ENCODE assay signal across 17 mouse cellular contexts in genomic region chr8:121688496-121688895, GRCm38 (mm10). TPM values are rescaled to one million over a fixed set of nuclear protein-coding genes. Genes with fewer than 3 reads are reported as not detected.
DNase-seq lines count a peak whose midpoint lies in the region; ATAC-seq and TF ChIP-seq lines count a peak whose summit lies in the region.
"Had no signal": no experiment of that assay in that cellular context is flagged by ENCODE, and none has a peak within 500 bp of the region (broad histone marks: within the 10 kb centered on the region; RNA-seq: fewer than 3 reads in every experiment).

No protein-coding gene starts in this region.

- H3K4me2 ChIP-seq in forebrain, embryonic 14.5 days (ENCODE audit: low read length) = no peak overlapping the region
- no peak overlapping the region for H3K4me2 ChIP-seq in hindbrain, postnatal 0 days (ENCODE audit: low read depth, low read length)
- H3K4me2 ChIP-seq: heart, embryonic 11.5 days had no signal

- TF ChIP-seq CTCF in testis, adult 2 months (IDR thresholded peaks at IDR 0.05; ENCODE audit: control insufficient read depth, insufficient read depth, insufficient replicate concordance, low read depth, low read length) = no peak
- TF ChIP-seq CTCF in hindbrain, postnatal 0 days (IDR thresholded peaks at IDR 0.05; ENCODE audit: low read depth) = no peak
- TF ChIP-seq CTCF in olfactory bulb, adult 2 months (IDR thresholded peaks at IDR 0.05; ENCODE audit: insufficient read depth, low read depth, low read length) = no peak

- ATAC-seq in forebrain, embryonic 14.5 days = no peak
- no peak for ATAC-seq in hindbrain, postnatal 0 days
- ATAC-seq: CD4-positive, CD25-positive, alpha-beta regulatory T cell, adult 4 months; intestine, postnatal 0 days had no signal

- H3K4me3 ChIP-seq in testis, adult 2 months (ENCODE audit: control insufficient read depth, low read depth, low read length) = peak overlapping the region; percentile 48
- no peak overlapping the region for H3K4me3 ChIP-seq in forebrain, embryonic 14.5 days (ENCODE audit: low read depth, low read length)
- no peak overlapping the region for H3K4me3 ChIP-seq in hindbrain, postnatal 0 days (ENCODE audit: low read length)
- H3K4me3 ChIP-seq in olfactory bulb, adult 2 months (ENCODE audit: insufficient read depth, low read depth, low read length) = no peak overlapping the region

- no peak for DNase-seq in testis, postnatal 14 days (ENCODE audit: low spot score)
- DNase-seq in forebrain, embryonic 14.5 days (ENCODE audit: low spot score) = no peak
- DNase-seq in hindbrain, postnatal 0 days (ENCODE audit: low spot score) = no peak
- no peak for DNase-seq in Muller cell, postnatal 12 days (ENCODE audit: inconsistent ontology term)
- DNase-seq in ovary, postnatal 36 days (ENCODE audit: low spot score) = no peak
- DNase-seq in urinary bladder, postnatal 36 days (ENCODE audit: low spot score in 2 of 2) = no peak
- DNase-seq: adrenal gland, adult 2 months; cerebellum, adult 8-10 months; gastrocnemius, postnatal 36 days; heart, postnatal 36 days; kidney, postnatal 14 days had no signal

- no peak overlapping the region for H3K27ac ChIP-seq in testis, adult 2 months (ENCODE audit: control insufficient read depth, insufficient read depth, low read depth, low read length)
- peak overlapping the region; percentile 83 for H3K27ac ChIP-seq in forebrain, embryonic 14.5 days (ENCODE audit: low read depth, low read length)
- peak overlapping the region; percentile 84 for H3K27ac ChIP-seq in hindbrain, postnatal 0 days
- peak overlapping the region; percentile 93 for H3K27ac ChIP-seq in olfactory bulb, adult 2 months (ENCODE audit: insufficient read depth, low read depth, low read length)

- H3K36me3 ChIP-seq in testis, adult 2 months (ENCODE audit: control insufficient read depth, insufficient read depth, low read length) = no peaks in the 10 kb centered on the region
- H3K36me3 ChIP-seq in forebrain, embryonic 14.5 days (ENCODE audit: control insufficient read depth, insufficient read depth, low read length) = no peaks in the 10 kb centered on the region
- no peaks in the 10 kb centered on the region for H3K36me3 ChIP-seq in hindbrain, postnatal 0 days (ENCODE audit: insufficient read depth, low read length)

- no peak for TF ChIP-seq POLR2A in testis, adult 2 months (IDR thresholded peaks at IDR 0.05; ENCODE audit: control insufficient read depth, low read depth, low read length)
- TF ChIP-seq POLR2A in olfactory bulb, adult 2 months (IDR thresholded peaks at IDR 0.05; ENCODE audit: insufficient read depth, low read depth, low read length) = no peak

- no peaks in the 10 kb centered on the region for H3K27me3 ChIP-seq in testis, adult 2 months (ENCODE audit: control insufficient read depth, insufficient read depth, low read length)
- H3K27me3 ChIP-seq in forebrain, embryonic 14.5 days (replicated peaks; ENCODE audit: control insufficient read depth, insufficient read depth, low read length) = no peaks in the 10 kb centered on the region
- no peaks in the 10 kb centered on the region for H3K27me3 ChIP-seq in hindbrain, postnatal 0 days (ENCODE audit: insufficient read depth, low read length)

- peaks cover 19% of the 10 kb centered on the region for H3K4me1 ChIP-seq in testis, adult 2 months (ENCODE audit: control insufficient read depth, insufficient read depth, low read length)
- H3K4me1 ChIP-seq in forebrain, embryonic 14.5 days (ENCODE audit: control insufficient read depth, insufficient read depth, low read length) = peaks cover 9% of the 10 kb centered on the region
- peaks cover 8% of the 10 kb centered on the region for H3K4me1 ChIP-seq in hindbrain, postnatal 0 days (ENCODE audit: insufficient read depth, low read length)
- peaks cover 44% of the 10 kb centered on the region for H3K4me1 ChIP-seq in olfactory bulb, adult 2 months (ENCODE audit: control insufficient read depth, insufficient read depth, low read length)

- no peak overlapping the region for H3K9ac ChIP-seq in forebrain, embryonic 14.5 days (ENCODE audit: low read length)
- no peak overlapping the region for H3K9ac ChIP-seq in hindbrain, postnatal 0 days (replicated peaks; ENCODE audit: low read length)

- WGBS in forebrain, embryonic 14.5 days = 51% methylated on average over 5 of the region's 5 CpGs
- 42% methylated on average over 5 of the region's 5 CpGs for WGBS in hindbrain, postnatal 0 days
- WGBS in olfactory bulb, adult 2 months = 32% methylated on average over 5 of the region's 5 CpGs

- H3K9me3 ChIP-seq in forebrain, embryonic 14.5 days (replicated peaks; ENCODE audit: control insufficient read depth, low read length) = no peaks in the 10 kb centered on the region
- no peaks in the 10 kb centered on the region for H3K9me3 ChIP-seq in hindbrain, postnatal 0 days (ENCODE audit: low read length)

RNA-seq across cellular contexts. Expression of gene Zcchc14, which starts 35.8 kb away (rescaled TPM):
- polyA plus RNA-seq in testis, adult 2 months (2012; rRNA removed) = 10.9 and 11.0 TPM in 2 replicates
- polyA plus RNA-seq in forebrain, embryonic 14.5 days (2014; fragmentation: Nextera tagmentation; extraction: Ambion mirVana) = 40.9 and 44.9 TPM in 2 replicates
- total RNA-seq in hindbrain, postnatal 0 days (2014; rRNA removed) = 66.4 and 66.5 TPM in 2 replicates
- 13.9 and 14.3 TPM in 2 replicates for polyA plus RNA-seq in hindbrain, postnatal 0 days (2015; fragmentation: Nextera tagmentation; extraction: Ambion mirVana)
- polyA plus RNA-seq in olfactory bulb, adult 2 months (2012; ENCODE audit: insufficient read depth, insufficient read length, low replicate concordance, missing spikeins) = not detected in 2 replicates

RNA-seq across cellular contexts. Expression of gene Jph3, which starts 40.9 kb away (rescaled TPM):
- 3.1 and 3.3 TPM in 2 replicates for polyA plus RNA-seq in testis, adult 2 months (2012; rRNA removed)
- 44.1 and 55.9 TPM in 2 replicates for polyA plus RNA-seq in forebrain, embryonic 14.5 days (2014; fragmentation: Nextera tagmentation; extraction: Ambion mirVana)
- 66.0 and 75.2 TPM in 2 replicates for total RNA-seq in hindbrain, postnatal 0 days (2014; rRNA removed)
- 98.3 and 102 TPM in 2 replicates for polyA plus RNA-seq in hindbrain, postnatal 0 days (2015; fragmentation: Nextera tagmentation; extraction: Ambion mirVana)
- polyA plus RNA-seq in olfactory bulb, adult 2 months (2012; ENCODE audit: insufficient read depth, insufficient read length, low replicate concordance, missing spikeins) = 104 TPM in 1 of 2 replicates, not detected in the other
- total RNA-seq: gastrocnemius, postnatal 36 days; liver, adult 2 months had no signal
- polyA plus RNA-seq: liver, adult 2 months had no signal

Comparison
In these comparisons a context has a peak if more than half of its experiments do, and no peak if none do; other contexts are left out.
1. RNA of gene Jph3, which starts 40.9 kb away (polyA plus RNA-seq): 104 TPM in olfactory bulb, adult 2 months, 98.3 to 102 TPM in hindbrain, postnatal 0 days and 44.1 to 55.9 TPM in forebrain, embryonic 14.5 days; 3.1 to 3.3 TPM in testis, adult 2 months; every median in the first group is over 10 times any median in the second.